Mouse (Mus musculus): ENCODE data around the gene Cox10.

GRCm38 (mm10) chr11:64004152-64004551 lies 75.1 kb downstream of the Cox10 start:
- no peak for TF ChIP-seq POLR2A (IDR thresholded peaks at IDR 0.05; ENCODE audit: low read depth, low read length)
- no peak for TF ChIP-seq CTCF (IDR thresholded peaks at IDR 0.05; ENCODE audit: borderline replicate concordance, insufficient read depth, low read length)
